Mouse (Mus musculus) retina, postnatal 7 days (tissue): ENCODE results near the gene Ube2j2.

Experiments
- DNase-seq: peaks from one replicate; pipeline ENCODE4 v3.0.0-alpha.2; 2012; ENCODE audit warnings: low read depth, low spot score

The Ube2j2 gene

GRCm38 (mm10) chr4:155963106-155963505, 19.5 kb downstream of the Ube2j2 start:
- DNase-seq = no peak

- no peak for DNase-seq
Observed at GRCm38 (mm10) chr4:155964396-155964795, 20.8 kb downstream of the Ube2j2 start.

GRCm38 (mm10) chr4:155969043-155969653, 25.5 kb downstream of the Ube2j2 start:
- no peak for DNase-seq

- peak; percentile 31 for DNase-seq
Observed at GRCm38 (mm10) chr4:155970286-155970685, 26.7 kb downstream of the Ube2j2 start.

- no peak for DNase-seq
Observed at GRCm38 (mm10) chr4:155972651-155973050, 29.0 kb downstream of the Ube2j2 start.

- no peak for DNase-seq
Observed at GRCm38 (mm10) chr4:155973239-155973638, 29.6 kb downstream of the Ube2j2 start.

DNA sequence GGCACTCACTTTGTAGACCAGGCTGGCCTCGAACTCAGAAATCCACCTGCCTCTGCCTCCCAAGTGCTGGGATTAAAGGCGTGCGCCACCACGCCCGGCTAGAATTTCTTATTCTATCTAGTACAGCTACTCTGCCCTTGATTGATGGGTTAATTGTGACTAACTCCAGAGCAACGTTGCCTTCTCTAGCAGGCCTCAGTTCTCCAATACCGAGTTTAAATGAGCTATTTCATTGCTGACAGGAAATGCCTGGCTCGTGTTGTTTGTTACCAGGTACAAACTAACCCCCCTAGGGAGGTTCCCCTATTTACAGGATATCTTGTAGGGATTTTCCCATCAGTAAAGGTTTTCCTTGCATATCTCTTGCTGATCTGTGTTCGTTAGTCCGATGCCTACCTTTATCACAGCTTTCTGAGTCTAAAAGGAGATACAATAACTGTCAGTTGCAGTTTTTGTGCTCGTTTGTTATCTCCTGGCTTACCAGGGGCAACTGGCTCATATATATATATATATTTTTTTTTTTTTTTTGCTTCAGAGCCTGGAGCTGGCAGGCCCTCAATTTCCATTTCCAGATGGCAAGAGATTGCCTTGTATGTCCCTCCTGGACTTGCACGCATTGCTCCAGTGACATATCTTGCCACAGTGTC, 37.9 kb downstream of the Ube2j2 start:
- DNase-seq = no peak

- DNase-seq = no peak
Observed at GRCm38 (mm10) chr4:155983788-155984187, 40.2 kb downstream of the Ube2j2 start.

- DNase-seq = no peak
Observed at GRCm38 (mm10) chr4:155991211-155991907, 47.7 kb downstream of the Ube2j2 start.

DNA sequence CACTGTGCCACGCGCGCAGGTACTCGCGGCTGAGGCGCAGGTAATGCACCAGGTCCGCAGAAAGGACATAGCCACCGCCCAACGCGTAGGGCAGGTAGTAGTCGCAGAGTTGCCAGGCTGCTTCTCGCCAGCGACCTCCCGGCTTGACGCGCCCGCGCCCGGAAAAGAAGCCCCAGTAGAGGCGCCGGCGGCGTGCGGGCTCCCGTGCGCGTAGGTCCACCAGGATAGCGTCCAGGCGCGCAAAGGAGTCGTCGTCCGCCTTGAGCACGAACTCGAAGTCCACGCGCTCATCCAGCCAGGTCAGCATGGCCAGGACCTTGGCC, 48.2 kb downstream of the Ube2j2 start:
- no peak for DNase-seq

- DNase-seq = peak; percentile 93
Observed at GRCm38 (mm10) chr4:155992241-155992905, 48.7 kb downstream of the Ube2j2 start, which contains the start of the genes B3galt6 and Sdf4. Gene B3galt6 (minus strand): TSS chr4:155992649. Gene Sdf4 (plus strand): TSS chr4:155992872.

GRCm38 (mm10) chr4:155992906-155993547, 49.4 kb downstream of the Ube2j2 start:
- DNase-seq = peak; percentile 96

DNA sequence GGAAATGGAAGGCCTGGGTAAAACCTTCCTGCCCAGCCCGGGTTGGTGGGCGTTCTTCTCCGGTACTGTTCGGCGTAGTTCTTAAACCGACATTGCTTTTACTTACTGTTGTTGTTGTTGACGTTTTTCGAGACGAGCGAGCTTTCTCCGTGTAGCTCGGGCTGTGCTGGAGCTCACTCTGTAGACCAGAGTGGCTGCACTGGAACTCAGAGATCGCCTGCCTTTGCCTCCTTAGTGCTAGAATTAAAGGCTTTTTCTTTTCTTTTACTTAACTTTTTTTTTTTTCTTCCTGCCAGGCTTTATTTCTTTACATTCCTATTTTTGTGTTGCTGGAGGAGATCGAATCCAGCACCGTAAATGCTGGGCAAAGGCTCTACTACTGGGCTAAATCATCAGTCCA, 50.0 kb downstream of the Ube2j2 start:
- DNase-seq = no peak

DNA sequence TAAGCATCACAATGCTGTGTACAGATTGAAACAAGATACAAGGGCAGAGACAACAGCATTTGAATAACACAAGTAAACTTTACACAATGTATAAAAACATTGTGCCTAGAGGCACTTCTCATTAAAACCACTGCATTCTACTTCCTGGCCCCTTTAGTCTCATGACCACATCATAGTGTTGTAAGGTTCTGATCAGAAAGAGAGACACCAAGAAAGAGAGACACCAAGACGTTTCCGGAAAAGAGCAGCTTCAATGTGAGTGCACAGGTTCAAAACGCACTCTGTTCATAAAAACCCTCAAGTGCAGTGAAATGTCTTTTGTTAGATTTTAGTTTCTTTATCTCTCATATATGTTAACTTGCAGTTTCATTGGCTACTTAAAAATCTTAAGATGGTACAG, 60.5 kb downstream of the Ube2j2 start:
- DNase-seq = no peak

DNA sequence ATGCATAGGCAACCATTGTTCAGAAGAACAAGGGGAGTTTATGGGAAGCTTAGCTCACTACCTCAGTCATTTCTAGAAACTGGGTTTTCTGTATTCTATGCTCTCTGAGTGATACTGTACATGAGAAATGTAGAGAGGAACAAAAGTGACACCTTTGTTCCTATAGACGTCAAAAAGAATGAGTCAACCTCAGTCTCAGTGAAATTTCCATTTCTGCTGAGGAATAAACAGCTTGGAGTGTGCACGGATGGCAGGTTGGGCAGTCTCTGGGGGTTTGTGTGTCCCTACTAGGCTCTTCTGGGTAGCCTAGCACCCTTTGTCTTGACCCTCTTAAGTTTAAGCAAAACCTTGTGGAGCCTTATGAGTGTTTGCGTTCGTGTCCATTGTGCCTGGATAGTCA, 64.7 kb downstream of the Ube2j2 start:
- no peak for DNase-seq
